Mouse (Mus musculus) MEL (cell line): ENCODE data around the gene Rpl18a.

ENCODE experiments used
- CTCF ChIP-seq, 3 experiments: IDR thresholded peaks in 2 of 3; conservative IDR thresholded peaks in 1 of 3; 2 replicates each; pipeline ENCODE4 v1.5.1; 2011 to 2012; ENCODE audit warnings: low read length in 3 of 3, low read depth in 2 of 3, mild to moderate bottlenecking in 2 of 3, improper control_type of control experiment in 1 of 3, inconsistent platforms in 1 of 3, mixed read lengths in 1 of 3, moderate library complexity in 1 of 3; ENCODE audit not compliant: control insufficient read depth in 1 of 3, insufficient read depth in 1 of 3, poor library complexity in 1 of 3, severe bottlenecking in 1 of 3
- NRF1 ChIP-seq: IDR thresholded peaks from 2 replicates; pipeline ENCODE4 v1.6.1; 2014; ENCODE audit warnings: low read depth, mild to moderate bottlenecking, inconsistent platforms, low read length, improper control_type of control experiment, moderate library complexity; ENCODE audit not compliant: poor library complexity, insufficient read depth, severe bottlenecking
- ZC3H11A ChIP-seq: IDR thresholded peaks from 2 replicates; pipeline ENCODE4 v1.6.1; 2012; ENCODE audit warnings: low read depth, mild to moderate bottlenecking, inconsistent platforms, low read length, improper control_type of control experiment

DNA sequence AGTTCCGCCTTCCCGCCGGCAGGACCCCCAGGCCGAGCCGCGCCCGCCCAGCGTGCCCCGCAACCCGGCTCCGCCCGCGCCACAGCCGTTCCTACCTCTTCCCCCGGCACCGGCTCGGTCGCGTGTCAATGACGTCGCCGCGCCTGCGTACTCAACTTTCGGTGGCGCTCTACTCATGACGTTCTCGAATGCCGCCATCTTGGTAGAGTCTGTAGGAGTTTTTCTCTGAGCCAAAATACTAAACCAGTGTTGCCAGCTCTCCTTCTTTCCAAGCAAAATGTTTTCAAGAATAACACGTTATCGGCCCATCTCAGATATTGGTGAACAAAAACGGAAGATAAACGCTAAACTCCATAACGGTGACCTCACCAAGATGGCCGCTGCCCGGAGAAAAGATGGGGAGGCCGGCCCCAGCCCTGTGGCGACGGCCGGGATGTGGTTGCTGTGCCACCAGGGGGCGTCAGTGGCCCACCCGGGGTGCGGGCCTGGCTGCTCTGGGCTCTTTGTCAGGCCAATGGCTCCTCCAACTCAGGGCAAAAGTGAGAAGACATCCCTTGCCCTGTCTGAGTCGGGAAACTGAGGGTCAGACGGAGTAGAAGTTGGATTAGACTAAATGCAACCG lies 23.7 kb downstream of the Rpl18a start, which contains the start of gene Ccdc124:
- peak; percentile 65 for TF ChIP-seq ZC3H11A
- TF ChIP-seq CTCF (IDR thresholded peaks at IDR 0.05 in 2 of 3, conservative IDR thresholded peaks at IDR 0.05 in 1 of 3; ENCODE audit: control insufficient read depth in 1 of 3, insufficient read depth in 1 of 3, low read depth in 2 of 3, low read length in 3 of 3, poor library complexity in 1 of 3, severe bottlenecking in 1 of 3): peak; percentile 80 to 97 (median 95)
- peak; percentile 78 for TF ChIP-seq NRF1
